Mouse (Mus musculus) limb, embryonic 13.5 days (tissue): ENCODE results near the gene Fbxl16. TPM values are rescaled to one million over a fixed set of nuclear protein-coding genes. Genes with fewer than 3 reads are reported as not detected.

Experiments
- ATAC-seq: fragments of 200-750 bp; cut with Nextera tagmentation; 2 replicates; pipeline ENCODE4 v1.8.0; 2017; ENCODE audit warnings: low read depth, moderate number of reproducible peaks, moderate TSS enrichment; ENCODE audit not compliant: low FRiP score
- H3K27ac ChIP-seq: fragments of 300-500 bp; sonication (generic); 2 replicates; pipeline ENCODE4 v1.5.1; 2015; ENCODE audit warnings: inconsistent platforms, mild to moderate bottlenecking, moderate library complexity
- H3K27me3 ChIP-seq: fragments of 300-500 bp; sonication (generic); 2 replicates; pipeline ENCODE4 v1.6.1; 2015; ENCODE audit warnings: mild to moderate bottlenecking, inconsistent platforms
- H3K36me3 ChIP-seq: fragments of 300-500 bp; sonication (generic); 2 replicates; pipeline ENCODE4 v1.6.1; 2015; ENCODE audit warnings: inconsistent platforms, mild to moderate bottlenecking, moderate library complexity
- H3K4me1 ChIP-seq: fragments of 300-500 bp; sonication (generic); 2 replicates; pipeline ENCODE4 v1.6.1; 2015; ENCODE audit warnings: inconsistent platforms
- H3K4me2 ChIP-seq: fragments of 300-500 bp; sonication (generic); replicated peaks from 2 replicates; pipeline ENCODE4 v1.6.1; 2015; ENCODE audit warnings: inconsistent platforms, mild to moderate bottlenecking, moderate library complexity
- H3K4me3 ChIP-seq: fragments of 300-500 bp; sonication (generic); 2 replicates; pipeline ENCODE4 v1.5.1; 2015; ENCODE audit warnings: moderate library complexity, mild to moderate bottlenecking, inconsistent platforms
- H3K9ac ChIP-seq: fragments of 300-500 bp; sonication (generic); 2 replicates; pipeline ENCODE4 v1.6.1; 2015; ENCODE audit warnings: mild to moderate bottlenecking, inconsistent platforms
- H3K9me3 ChIP-seq: fragments of 300-500 bp; sonication (generic); 2 replicates; pipeline ENCODE4 v1.6.1; 2016; ENCODE audit warnings: inconsistent platforms
- WGBS: fragments of 180-500 bp; shearing (Covaris S2); methylation state at CpG from one replicate; pipeline ENCODE4 v1.1.7; 2015; 5-methylcytosine and 5-hydroxymethylcytosine counted together
- polyA plus RNA-seq: library from polyadenylated mRNA; unstranded; fragments of >200 nt; fragmentation: Nextera tagmentation; extraction: Ambion mirVana; gene quantifications from 2 replicates; pipeline ENCODE4 v1.2.1, GENCODE M21; 2015

Gene Fbxl16
- polyA plus RNA-seq, 1 experiment from 2014 or later = 2.8 TPM

DNA sequence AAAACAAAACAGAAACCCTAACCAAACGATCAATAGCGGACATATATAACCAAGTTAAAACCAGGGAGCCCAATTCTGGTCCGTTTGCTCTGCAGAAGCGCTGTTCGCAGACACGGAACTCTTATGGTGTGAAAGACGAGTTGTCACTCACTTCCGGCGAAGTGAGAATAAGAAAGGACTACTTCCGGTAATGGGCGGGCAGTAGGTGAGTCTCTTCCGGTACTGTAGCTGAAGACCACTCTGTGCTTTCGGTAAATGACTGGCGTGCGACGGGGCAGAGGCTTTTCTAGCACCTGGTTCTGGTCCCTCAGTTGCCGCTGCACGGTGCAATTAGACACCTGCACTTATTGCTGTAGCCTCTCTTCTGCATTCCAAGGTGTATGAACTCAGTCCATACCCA, 14.6 kb downstream of the Fbxl16 start, which contains the start of gene Wdr24:
TSS of gene Wdr24 (plus strand) at position 176 of the 400 bp plus-strand sequence.
- peak within 1 kb of the TSS; percentile 97 for H3K4me2 ChIP-seq
- ATAC-seq = peak; percentile 78
- WGBS = under 1% methylated on average over 18 of the region's 18 CpGs
- peaks cover 24% of the 10 kb centered on the region for H3K36me3 ChIP-seq
- no peaks in the 10 kb centered on the region for H3K9me3 ChIP-seq
- H3K27me3 ChIP-seq = peaks cover 41% of the 10 kb centered on the region
- peak within 1 kb of the TSS; percentile 67 for H3K4me3 ChIP-seq
- H3K9ac ChIP-seq = peak within 1 kb of the TSS; percentile 77
- H3K27ac ChIP-seq = peak within 1 kb of the TSS; percentile 40; the same call in 1 of the 2 replicates
- peaks cover 38% of the 10 kb centered on the region for H3K4me1 ChIP-seq

DNA sequence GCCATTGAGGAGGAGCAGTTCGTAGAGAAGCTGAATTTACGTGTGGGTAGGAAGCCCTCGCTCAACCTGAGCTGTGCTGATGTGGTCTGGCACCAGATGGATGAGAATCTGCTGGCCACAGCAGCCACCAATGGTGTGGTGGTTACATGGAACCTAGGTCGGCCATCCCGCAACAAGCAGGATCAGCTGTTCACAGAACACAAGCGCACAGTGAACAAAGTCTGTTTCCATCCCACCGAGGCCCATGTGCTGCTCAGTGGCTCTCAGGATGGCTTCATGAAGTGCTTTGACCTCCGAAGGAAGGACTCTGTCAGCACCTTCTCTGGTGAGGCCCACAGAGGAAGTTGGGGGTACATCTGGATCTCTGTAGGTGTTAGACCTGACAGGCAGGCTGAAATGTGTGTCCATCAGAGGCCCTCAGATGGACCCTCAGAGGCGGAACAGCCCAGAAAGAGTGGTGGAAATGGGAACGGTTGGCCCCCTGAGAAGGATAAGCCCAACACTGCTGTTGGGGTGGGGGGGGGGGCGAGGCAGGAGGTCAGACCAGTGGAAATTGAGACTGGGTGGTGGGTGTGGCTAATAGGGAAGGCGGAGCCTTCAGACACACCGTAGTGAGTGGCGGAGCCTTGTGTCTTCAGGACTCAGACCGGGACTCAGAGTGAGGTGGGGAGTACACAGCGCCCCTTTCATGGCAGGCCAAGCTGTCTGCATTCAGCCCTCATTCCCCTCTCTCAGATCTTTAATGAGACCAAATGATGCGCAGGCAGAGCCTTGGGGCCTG, 15.7 kb downstream of the Fbxl16 start:
- H3K27ac ChIP-seq = no peak overlapping the region
- ATAC-seq = no peak
- no peaks in the 10 kb centered on the region for H3K9me3 ChIP-seq
- peaks cover 30% of the 10 kb centered on the region for H3K27me3 ChIP-seq
- peaks cover 24% of the 10 kb centered on the region for H3K36me3 ChIP-seq
- peaks cover 41% of the 10 kb centered on the region for H3K4me1 ChIP-seq
- H3K4me3 ChIP-seq = peak overlapping the region; percentile 67
- peak overlapping the region; percentile 97 for H3K4me2 ChIP-seq
- WGBS = 72% methylated on average over 17 of the region's 17 CpGs
- peak overlapping the region; percentile 77 for H3K9ac ChIP-seq

DNA sequence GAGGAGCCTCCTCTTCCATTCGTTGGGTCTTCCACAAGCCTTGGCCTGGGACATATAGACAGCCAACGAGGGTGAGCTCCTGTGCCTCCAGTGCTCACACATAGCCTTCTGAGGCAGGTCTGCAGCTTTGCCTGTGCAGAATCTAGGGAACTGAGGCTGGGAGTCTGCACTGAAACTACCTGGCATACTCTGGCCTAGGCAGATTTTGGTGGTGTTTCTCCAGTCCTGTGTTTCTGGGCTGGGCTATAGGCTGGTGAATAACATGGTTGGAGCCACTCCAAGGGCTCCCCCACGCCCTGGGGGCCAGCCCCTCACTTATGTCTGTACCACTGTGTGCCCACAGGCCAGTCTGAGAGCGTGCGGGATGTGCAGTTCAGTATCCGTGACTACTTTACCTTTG, 16.4 kb downstream of the Fbxl16 start:
- Histone ChIP-seq H3K36me3 (peaks cover 29% of the 10 kb centered on the region), H3K4me2 (peak overlapping the region; percentile 97), H3K4me1 (peaks cover 48% of the 10 kb centered on the region), H3K9me3 (no peaks in the 10 kb centered on the region), H3K9ac (no peak overlapping the region), H3K27me3 (peaks cover 22% of the 10 kb centered on the region), H3K27ac (no peak overlapping the region), H3K4me3 (no peak overlapping the region)
- ATAC-seq = no peak
- 88% methylated on average over 6 of the region's 6 CpGs for WGBS

DNA sequence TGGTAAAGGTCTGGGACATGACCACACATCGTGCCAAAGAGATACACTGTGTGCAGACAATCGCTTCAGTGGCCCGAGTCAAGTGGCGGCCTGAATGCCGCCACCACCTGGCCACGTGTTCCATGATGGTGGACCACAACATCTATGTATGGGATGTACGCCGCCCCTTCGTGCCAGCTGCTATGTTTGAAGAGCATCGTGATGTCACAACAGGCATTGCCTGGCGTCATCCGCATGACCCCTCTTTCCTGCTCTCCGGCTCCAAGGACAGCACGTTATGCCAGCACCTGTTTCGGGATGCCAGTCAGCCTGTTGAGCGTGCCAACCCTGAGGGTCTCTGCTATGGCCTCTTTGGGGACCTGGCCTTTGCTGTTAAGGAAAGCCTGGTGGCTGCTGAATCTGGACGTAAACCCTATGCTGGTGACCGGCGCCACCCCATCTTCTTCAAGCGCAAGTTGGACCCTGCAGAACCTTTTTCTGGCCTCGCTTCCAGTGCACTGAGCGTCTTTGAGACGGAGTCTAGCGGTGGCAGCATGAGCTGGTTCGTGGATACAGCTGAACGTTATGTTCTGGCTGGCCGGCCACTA, 17.2 kb downstream of the Fbxl16 start:
- Histone ChIP-seq H3K9me3 (no peaks in the 10 kb centered on the region), H3K4me1 (peaks cover 56% of the 10 kb centered on the region), H3K27me3 (peaks cover 15% of the 10 kb centered on the region), H3K4me2 (no peak overlapping the region), H3K36me3 (peaks cover 37% of the 10 kb centered on the region), H3K9ac (no peak overlapping the region), H3K27ac (no peak overlapping the region), H3K4me3 (no peak overlapping the region)
- ATAC-seq = no peak
- WGBS = 96% methylated on average over 27 of the region's 27 CpGs

DNA sequence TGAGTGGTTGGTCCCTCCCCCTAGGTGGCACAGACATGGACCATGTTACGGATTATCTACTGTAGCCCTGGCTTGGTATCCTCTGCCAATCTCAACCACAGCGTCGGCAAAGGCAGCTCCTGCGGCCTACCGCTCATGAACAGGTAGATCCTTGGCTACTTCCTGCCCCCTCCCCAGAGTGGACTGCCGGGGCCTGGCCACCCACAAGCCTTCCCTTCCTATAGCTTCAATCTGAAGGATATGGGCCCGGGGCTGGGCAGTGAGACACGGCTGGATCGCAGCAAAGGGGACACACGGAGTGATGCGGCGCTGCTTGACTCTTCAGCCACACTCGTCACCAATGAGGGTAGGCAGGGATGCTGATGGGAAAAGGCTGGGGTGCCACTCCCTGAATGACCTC, 18.1 kb downstream of the Fbxl16 start:
- H3K4me3 ChIP-seq = no peak overlapping the region
- no peak overlapping the region; the same call in 1 of the 2 replicates for H3K9ac ChIP-seq
- ATAC-seq = no peak
- H3K4me1 ChIP-seq = peaks cover 65% of the 10 kb centered on the region
- no peak overlapping the region for H3K27ac ChIP-seq
- H3K9me3 ChIP-seq = no peaks in the 10 kb centered on the region
- whole genome bisulfite sequencing = 96% methylated on average over 13 of the region's 13 CpGs
- peaks cover 45% of the 10 kb centered on the region for H3K36me3 ChIP-seq
- peaks cover 7% of the 10 kb centered on the region for H3K27me3 ChIP-seq
- H3K4me2 ChIP-seq = 0 out of 2 replicates have a peak overlapping the region, but pooled peaks have one; percentile 1

DNA sequence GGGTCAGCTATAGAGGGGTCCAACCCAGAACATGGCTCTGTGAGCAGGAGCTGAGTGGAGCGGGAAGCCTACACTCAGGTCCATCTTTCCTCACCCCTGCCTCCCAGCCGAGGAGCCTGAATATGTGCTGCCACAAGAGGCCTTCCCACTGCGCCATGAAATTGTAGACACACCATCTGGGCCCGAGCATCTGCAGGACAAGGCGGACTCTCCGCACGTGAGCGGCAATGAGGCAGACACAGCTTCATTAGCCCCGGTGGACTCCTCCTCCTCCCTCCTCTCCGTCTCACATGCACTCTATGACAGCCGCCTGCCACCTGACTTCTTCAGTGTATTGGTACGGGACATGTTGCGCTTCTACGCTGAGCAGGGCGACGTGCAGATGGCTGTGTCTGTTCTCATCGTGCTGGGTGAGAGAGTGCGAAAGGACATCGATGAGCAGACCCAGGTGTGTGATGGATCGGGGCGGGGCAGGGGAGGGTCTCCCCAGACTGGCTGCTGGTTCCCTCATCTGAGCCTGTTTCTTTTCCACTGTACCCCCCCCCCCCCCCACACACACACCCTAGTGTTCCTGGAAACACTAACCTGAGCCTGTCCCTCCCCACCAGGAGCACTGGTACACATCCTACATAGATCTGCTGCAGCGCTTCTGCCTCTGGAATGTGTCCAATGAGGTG, 18.8 kb downstream of the Fbxl16 start:
- Histone ChIP-seq H3K27me3 (0 out of 2 replicates have a peak, but pooled peaks cover under 1% of the 10 kb centered on the region), H3K4me2 (peak overlapping the region; percentile 84; the same call in 1 of the 2 replicates), H3K9ac (peak overlapping the region; percentile 31), H3K36me3 (peaks cover 45% of the 10 kb centered on the region), H3K4me1 (peaks cover 67% of the 10 kb centered on the region), H3K9me3 (no peaks in the 10 kb centered on the region), H3K27ac (no peak overlapping the region), H3K4me3 (0 out of 2 replicates have a peak overlapping the region, but pooled peaks have one; percentile 88)
- no peak for ATAC-seq
- WGBS = 89% methylated on average over 22 of the region's 22 CpGs

DNA sequence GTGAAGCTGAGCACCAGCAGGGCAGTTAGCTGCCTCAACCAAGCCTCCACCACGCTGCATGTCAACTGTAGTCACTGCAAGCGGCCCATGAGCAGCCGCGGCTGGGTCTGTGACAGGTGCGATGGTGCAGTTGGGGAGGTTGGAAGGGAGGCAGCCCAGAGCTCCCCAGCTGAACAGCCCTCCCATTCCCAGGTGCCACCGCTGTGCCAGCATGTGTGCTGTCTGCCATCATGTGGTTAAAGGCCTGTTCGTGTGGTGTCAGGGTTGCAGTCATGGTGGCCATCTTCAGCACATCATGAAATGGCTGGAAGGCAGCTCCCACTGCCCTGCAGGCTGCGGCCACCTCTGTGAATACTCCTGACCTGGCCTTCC, 19.3 kb downstream of the Fbxl16 start:
- 82% methylated on average over 8 of the region's 8 CpGs for WGBS
- peak overlapping the region; percentile 88; the same call in 1 of the 2 replicates for H3K27ac ChIP-seq
- no peak for ATAC-seq
- peaks cover 45% of the 10 kb centered on the region for H3K36me3 ChIP-seq
- peak overlapping the region; percentile 84 for H3K4me2 ChIP-seq
- H3K4me1 ChIP-seq = peaks cover 64% of the 10 kb centered on the region
- H3K9me3 ChIP-seq = no peaks in the 10 kb centered on the region
- peak overlapping the region; percentile 81 for H3K9ac ChIP-seq
- peak overlapping the region; percentile 88 for H3K4me3 ChIP-seq
- H3K27me3 ChIP-seq = no peaks in the 10 kb centered on the region

DNA sequence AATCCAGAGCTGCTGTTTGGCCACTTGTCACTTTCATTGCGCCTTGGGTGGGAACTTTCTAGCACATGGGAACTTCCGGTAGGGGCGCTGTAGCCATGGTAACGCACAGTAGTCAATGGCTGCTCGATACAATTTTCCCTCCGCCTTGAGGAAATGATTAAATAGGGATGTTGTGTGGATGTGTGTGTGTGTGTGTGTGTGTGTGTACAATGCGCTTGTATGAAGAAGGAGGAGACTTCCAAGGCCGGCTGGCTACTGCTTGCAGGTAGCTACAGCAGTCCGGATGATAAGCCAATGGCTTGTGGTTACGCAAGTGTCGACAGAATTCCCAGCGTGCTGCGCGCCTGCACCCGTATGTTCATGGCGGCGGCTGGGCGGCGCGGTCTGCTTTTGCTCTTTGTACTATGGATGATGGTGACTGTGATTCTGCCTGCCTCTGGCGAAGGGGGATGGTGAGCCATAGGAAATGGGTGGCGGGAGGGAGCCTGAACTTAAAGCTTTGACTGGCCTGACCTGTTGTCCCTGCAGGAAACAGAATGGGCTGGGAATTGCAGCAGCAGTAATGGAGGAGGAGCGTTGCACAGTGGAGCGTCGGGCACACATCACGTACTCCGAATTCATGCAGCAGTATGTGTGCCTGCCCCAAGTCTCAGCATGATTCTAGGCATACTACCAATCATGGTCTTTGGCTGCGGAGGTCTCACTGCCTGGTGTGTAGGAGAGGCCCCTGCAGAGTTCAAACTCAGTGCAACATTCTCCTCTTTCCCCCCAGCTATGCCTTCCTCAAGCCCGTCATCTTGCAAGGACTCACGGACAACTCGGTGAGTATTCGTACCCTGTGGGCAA, 20.1 kb downstream of the Fbxl16 start, which contains the start of gene Jmjd8:
TSS of gene Jmjd8 (plus strand) at position 156 of the 846 bp plus-strand sequence.
- peak; percentile 41 for ATAC-seq
- WGBS = under 1% methylated on average over 32 of the region's 32 CpGs

DNA sequence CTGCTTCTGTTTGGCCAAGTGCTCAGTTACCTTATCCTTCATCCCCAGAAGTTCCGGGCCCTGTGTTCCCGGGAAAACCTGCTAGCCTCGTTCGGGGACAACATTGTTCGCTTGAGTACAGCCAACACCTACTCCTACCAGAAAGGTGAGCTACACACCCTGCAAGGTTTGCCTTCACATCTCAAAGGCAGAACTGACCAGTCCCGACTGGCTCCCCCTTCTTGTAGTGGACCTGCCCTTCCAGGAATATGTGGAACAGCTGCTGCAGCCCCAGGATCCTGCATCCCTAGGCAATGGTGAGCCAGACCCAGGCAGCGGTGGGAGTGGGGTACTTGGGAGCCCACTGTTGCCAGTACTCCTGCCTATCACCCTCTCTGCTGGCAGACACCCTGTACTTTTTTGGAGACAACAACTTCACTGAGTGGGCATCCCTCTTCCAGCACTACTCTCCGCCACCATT, 20.7 kb downstream of the Fbxl16 start:
- Histone ChIP-seq H3K4me3 (peak overlapping the region; percentile 88), H3K4me2 (peak overlapping the region; percentile 84), H3K4me1 (peaks cover 67% of the 10 kb centered on the region), H3K27me3 (no peaks in the 10 kb centered on the region), H3K27ac (peak overlapping the region; percentile 88), H3K9ac (peak overlapping the region; percentile 81), H3K9me3 (no peaks in the 10 kb centered on the region), H3K36me3 (peaks cover 46% of the 10 kb centered on the region)
- WGBS = 37% methylated on average over 8 of the region's 8 CpGs
- ATAC-seq = no peak

More for the DNA sequence above, 20.1 kb downstream of the Fbxl16 start, which contains the start of gene Jmjd8:
- H3K27me3 ChIP-seq = no peaks in the 10 kb centered on the region
- H3K4me3 ChIP-seq = peak within 1 kb of the TSS; percentile 88
- peak within 1 kb of the TSS; percentile 84 for H3K4me2 ChIP-seq
- peak within 1 kb of the TSS; percentile 88 for H3K27ac ChIP-seq
- H3K9me3 ChIP-seq = no peaks in the 10 kb centered on the region
- H3K9ac ChIP-seq = peak within 1 kb of the TSS; percentile 81
- peaks cover 67% of the 10 kb centered on the region for H3K4me1 ChIP-seq
- peaks cover 45% of the 10 kb centered on the region for H3K36me3 ChIP-seq

DNA sequence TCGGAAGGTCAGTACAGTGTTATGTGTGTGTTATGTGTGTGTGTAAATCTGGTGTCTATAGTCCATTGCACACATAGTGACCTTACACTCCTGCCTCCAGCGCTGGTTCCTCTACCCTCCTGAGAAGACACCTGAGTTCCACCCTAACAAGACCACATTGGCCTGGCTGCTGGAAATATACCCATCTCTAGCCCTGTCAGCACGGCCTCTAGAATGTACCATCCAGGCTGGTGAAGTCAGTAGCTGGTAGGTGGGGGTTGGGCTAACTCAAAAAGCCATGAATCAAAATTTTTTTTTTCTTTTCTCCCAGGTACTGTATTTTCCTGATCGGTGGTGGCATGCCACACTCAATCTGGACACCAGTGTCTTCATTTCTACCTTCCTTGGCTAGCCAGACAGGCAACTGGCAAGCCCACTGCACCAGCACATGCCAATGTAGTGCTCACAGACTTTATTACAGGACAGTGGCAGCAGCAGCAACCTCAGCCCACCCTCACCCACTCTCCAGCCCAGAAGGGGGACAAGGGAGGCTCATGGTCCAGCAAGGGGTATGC, 21.4 kb downstream of the Fbxl16 start:
- Histone ChIP-seq H3K4me1 (peaks cover 67% of the 10 kb centered on the region), H3K27ac (no peak overlapping the region), H3K4me3 (peak overlapping the region; percentile 88), H3K9ac (peak overlapping the region; percentile 81; the same call in 1 of the 2 replicates), H3K9me3 (no peaks in the 10 kb centered on the region), H3K27me3 (no peaks in the 10 kb centered on the region), H3K36me3 (peaks cover 53% of the 10 kb centered on the region), H3K4me2 (peak overlapping the region; percentile 98)
- ATAC-seq = no peak
- WGBS = 85% methylated on average over 4 of the region's 4 CpGs
